Mouse (Mus musculus): ENCODE results near the gene Cntnap2. TPM values are rescaled to one million over a fixed set of nuclear protein-coding genes. Genes with fewer than 3 reads are reported as not detected.

Gene Cntnap2
- polyA plus RNA-seq (2021; fragmentation: Nextera tagmentation), result 18.9 and 21.9 TPM in 2 replicates
- long read RNA-seq, experiment 1, full-length matches to known transcripts, result 1 of 21 reads
- long read RNA-seq, experiment 1, partial matches to known transcripts, result 1 of 21 reads
- long read RNA-seq, experiment 1, other reads (novel, unspliced or antisense), result 19 of 21 reads
- long read RNA-seq, experiment 2, full-length matches to known transcripts, result 9 of 54 reads
- long read RNA-seq, experiment 2, partial matches to known transcripts, result 13 of 54 reads
- long read RNA-seq, experiment 2, other reads (novel, unspliced or antisense), result 32 of 54 reads

DNA sequence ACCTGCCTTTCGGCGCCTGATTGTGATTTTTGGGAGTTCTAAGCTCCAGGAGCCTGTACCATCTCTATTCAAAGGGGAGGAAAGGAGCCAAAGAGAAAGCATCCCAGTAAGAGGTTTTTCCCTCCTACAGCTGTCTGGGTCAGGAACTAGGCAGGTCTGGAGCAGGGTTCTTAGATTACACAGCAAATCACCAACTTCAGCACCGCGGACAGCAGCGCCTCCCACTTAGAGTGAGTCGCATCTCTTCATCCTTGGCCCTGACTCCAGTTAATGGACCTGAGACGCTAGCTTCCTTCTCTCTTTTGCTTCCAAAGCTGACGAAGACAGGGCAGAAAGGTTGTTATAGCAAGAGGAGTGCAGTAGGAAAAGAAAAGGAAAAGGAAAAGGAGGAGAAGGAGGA, at the start of gene Cntnap2:
Gene Cntnap2, plus strand, starts transcription at position 267 of the 400 bp plus-strand sequence.

Measured in layer of hippocampus, adult 6 months (tissue).